Comparison of ENCODE assay signal across 23 mouse cellular contexts in the genomic region with DNA sequence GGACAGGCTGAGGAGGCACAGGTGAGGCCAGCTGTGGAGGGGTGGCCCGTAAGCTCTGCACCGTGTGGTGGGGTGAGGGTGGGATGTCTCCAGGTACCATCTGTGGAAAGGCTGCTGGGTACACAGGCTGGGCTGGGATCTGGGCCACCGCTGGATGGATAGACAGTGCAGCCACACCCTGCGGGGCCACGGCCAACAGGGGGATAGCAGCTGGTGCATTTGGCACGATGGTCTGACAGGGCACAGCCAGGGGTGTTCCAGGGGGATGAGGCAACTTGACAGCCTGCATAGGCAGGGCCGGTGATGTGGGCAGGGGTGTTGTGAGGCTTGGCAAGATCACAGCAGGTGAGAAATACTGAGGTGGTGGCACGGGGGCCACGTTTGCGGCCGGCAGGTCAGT.
DNase-seq lines count a peak whose midpoint lies in the region; ATAC-seq and TF ChIP-seq lines count a peak whose summit lies in the region.
"Had no signal": no experiment of that assay in that cellular context is flagged by ENCODE, and none has a peak within 500 bp of the region (broad histone marks: within the 10 kb centered on the region; RNA-seq: fewer than 3 reads in every experiment).

No protein-coding gene starts in this region.

- peak; percentile 67 for DNase-seq in gastrocnemius, adult 2 months
- DNase-seq in gastrocnemius, postnatal 36 days = no peak
- peak; percentile 43 for DNase-seq in gastrocnemius, postnatal 14 days
- DNase-seq in gastrocnemius, adult 18-20 months (ENCODE audit: low spot score) = no peak
- DNase-seq in kidney, postnatal 36 days = no peak
- no peak for DNase-seq in midbrain, postnatal 0 days (ENCODE audit: low spot score)
- DNase-seq: adrenal gland, adult 8-10 months; adrenal gland, postnatal 14 days; adrenal gland, postnatal 36 days; B cell, adult 2 months; cerebellum, adult 11-12 months; cerebellum, adult 2 months; cerebellum, adult 9-10 months; cerebellum, postnatal 25 days had no signal

- 89% methylated on average over 11 of the region's 11 CpGs for WGBS in kidney, embryonic 15.5 days
- 91% methylated on average over 11 of the region's 11 CpGs for WGBS in midbrain, embryonic 13.5 days
- WGBS in midbrain, postnatal 0 days = 88% methylated on average over 11 of the region's 11 CpGs

- 0 out of 2 replicates have a peak overlapping the region, but pooled peaks have one; percentile 31 for H3K27ac ChIP-seq in gastrocnemius, adult 2 months
- H3K27ac ChIP-seq in kidney, embryonic 15.5 days = no peak overlapping the region
- no peak overlapping the region for H3K27ac ChIP-seq in midbrain, embryonic 13.5 days
- no peak overlapping the region for H3K27ac ChIP-seq in midbrain, postnatal 0 days (ENCODE audit: low read depth, low read length)
- H3K27ac ChIP-seq: embryonic facial prominence, embryonic 10.5 days; embryonic facial prominence, embryonic 12.5 days; forebrain, embryonic 13.5 days had no signal

- no peak overlapping the region for H3K4me3 ChIP-seq in gastrocnemius, adult 2 months
- no peak overlapping the region for H3K4me3 ChIP-seq in kidney, embryonic 15.5 days (replicated peaks)
- H3K4me3 ChIP-seq in midbrain, embryonic 13.5 days (replicated peaks) = no peak overlapping the region
- H3K4me3 ChIP-seq in midbrain, postnatal 0 days (ENCODE audit: low read depth, low read length) = no peak overlapping the region
- H3K4me3 ChIP-seq: embryonic facial prominence, embryonic 10.5 days; embryonic facial prominence, embryonic 12.5 days; forebrain, embryonic 13.5 days had no signal

- H3K9me3 ChIP-seq in kidney, embryonic 15.5 days (replicated peaks) = no peaks in the 10 kb centered on the region
- no peaks in the 10 kb centered on the region for H3K9me3 ChIP-seq in midbrain, embryonic 13.5 days
- no peaks in the 10 kb centered on the region for H3K9me3 ChIP-seq in midbrain, postnatal 0 days (ENCODE audit: low read length)
- H3K9me3 ChIP-seq: embryonic facial prominence, embryonic 10.5 days; embryonic facial prominence, embryonic 12.5 days; forebrain, embryonic 13.5 days; G1E had no signal

- H3K36me3 ChIP-seq in kidney, embryonic 15.5 days = no peaks in the 10 kb centered on the region
- peaks cover 84% of the 10 kb centered on the region for H3K36me3 ChIP-seq in midbrain, embryonic 13.5 days
- H3K36me3 ChIP-seq in midbrain, postnatal 0 days (ENCODE audit: insufficient read depth, low read length) = peaks cover 60% of the 10 kb centered on the region
- H3K36me3 ChIP-seq: G1E had no signal

- no peak for TF ChIP-seq CTCF in gastrocnemius, adult 2 months (IDR thresholded peaks at IDR 0.05)
- no peak for TF ChIP-seq CTCF in midbrain, postnatal 0 days (IDR thresholded peaks at IDR 0.05)

- no peaks in the 10 kb centered on the region for H3K4me1 ChIP-seq in kidney, embryonic 15.5 days
- H3K4me1 ChIP-seq in midbrain, embryonic 13.5 days (replicated peaks) = no peaks in the 10 kb centered on the region
- H3K4me1 ChIP-seq in midbrain, postnatal 0 days (ENCODE audit: insufficient read depth, low read length) = no peaks in the 10 kb centered on the region
- H3K4me1 ChIP-seq: embryonic facial prominence, embryonic 10.5 days; embryonic facial prominence, embryonic 12.5 days; forebrain, embryonic 13.5 days had no signal

- peak; percentile 46; the same call in 1 of the 2 replicates for ATAC-seq in kidney, embryonic 15.5 days (replicated peaks; ENCODE audit: low FRiP score)
- ATAC-seq in midbrain, embryonic 13.5 days = 0 out of 2 replicates have a peak, but pooled peaks have one; percentile 20
- ATAC-seq in midbrain, postnatal 0 days (ENCODE audit: low FRiP score) = no peak
- ATAC-seq: activated CD4-positive, CD25-positive, alpha-beta regulatory T cell, adult 4 months; CD4-positive, CD25-positive, alpha-beta regulatory T cell, adult 4 months; forebrain, embryonic 13.5 days; Patski had no signal

- no peak overlapping the region for H3K9ac ChIP-seq in kidney, embryonic 15.5 days
- no peak overlapping the region for H3K9ac ChIP-seq in midbrain, embryonic 13.5 days (replicated peaks)
- no peak overlapping the region for H3K9ac ChIP-seq in midbrain, postnatal 0 days (replicated peaks; ENCODE audit: low read length, poor library complexity, severe bottlenecking)
- H3K9ac ChIP-seq: embryonic facial prominence, embryonic 12.5 days; forebrain, embryonic 13.5 days had no signal

- intact Hi-C loops in gastrocnemius, adult 2 months (cut with DNase I) = no loop called here
- intact Hi-C loops in gastrocnemius, postnatal 36 days (cut with DNase I) = no loop called here
- intact Hi-C loops in gastrocnemius, postnatal 14 days (cut with DNase I; ENCODE audit: low total_unique reads) = no loop called here

- H3K27me3 ChIP-seq in kidney, embryonic 15.5 days = no peaks in the 10 kb centered on the region
- no peaks in the 10 kb centered on the region for H3K27me3 ChIP-seq in midbrain, embryonic 13.5 days
- no peaks in the 10 kb centered on the region for H3K27me3 ChIP-seq in midbrain, postnatal 0 days (ENCODE audit: insufficient read depth, low read length)
- H3K27me3 ChIP-seq: embryonic facial prominence, embryonic 12.5 days; forebrain, embryonic 13.5 days had no signal

- no peak overlapping the region for H3K4me2 ChIP-seq in kidney, embryonic 15.5 days
- H3K4me2 ChIP-seq in midbrain, embryonic 13.5 days (replicated peaks) = no peak overlapping the region
- no peak overlapping the region for H3K4me2 ChIP-seq in midbrain, postnatal 0 days (ENCODE audit: low read depth, low read length, poor library complexity, severe bottlenecking)
- H3K4me2 ChIP-seq: embryonic facial prominence, embryonic 12.5 days; forebrain, embryonic 13.5 days had no signal

Comparison
In these comparisons a context has a peak if more than half of its experiments do, and no peak if none do; other contexts are left out.
1. DNase-seq: peak in gastrocnemius, adult 2 months (single experiment) and gastrocnemius, postnatal 14 days (single experiment); none in gastrocnemius, postnatal 36 days (0 of 2), gastrocnemius, adult 18-20 months (single experiment), kidney, postnatal 36 days (0 of 2) and midbrain, postnatal 0 days (single experiment).